Mouse (Mus musculus) brain, embryonic 14.5 days (tissue): ENCODE measurements around the gene Tln2. TPM values are rescaled to one million over a fixed set of nuclear protein-coding genes. Genes with fewer than 3 reads are reported as not detected.

Source experiments
- DNase-seq: peaks from one replicate; pipeline ENCODE4 v3.0.0-alpha.2; 2011; ENCODE audit warnings: low read depth
- CTCF ChIP-seq: fragments of 200-500 bp; IDR thresholded peaks from 2 replicates; pipeline ENCODE4 v1.5.1; 2012; ENCODE audit warnings: inconsistent platforms, mild to moderate bottlenecking, moderate library complexity, borderline replicate concordance; ENCODE audit not compliant: insufficient read depth, insufficient read length; ENCODE audit errors: extremely low read depth
- POLR2A ChIP-seq: fragments of 200-500 bp; IDR thresholded peaks from 2 replicates; pipeline ENCODE4 v1.6.1; 2012; ENCODE audit warnings: mild to moderate bottlenecking, inconsistent platforms, borderline replicate concordance; ENCODE audit not compliant: poor library complexity, insufficient read depth, insufficient read length, severe bottlenecking; ENCODE audit errors: extremely low read depth
- polyA plus RNA-seq: library from polyadenylated mRNA; depleted of rRNA; stranded (reverse); fragments of >200 nt; gene quantifications from 2 replicates; pipeline ENCODE4 v1.2.3, GENCODE M21; 2012; rRNA removed

Gene Tln2
- 9.2 and 17.0 TPM in 2 replicates for polyA plus RNA-seq

DNA sequence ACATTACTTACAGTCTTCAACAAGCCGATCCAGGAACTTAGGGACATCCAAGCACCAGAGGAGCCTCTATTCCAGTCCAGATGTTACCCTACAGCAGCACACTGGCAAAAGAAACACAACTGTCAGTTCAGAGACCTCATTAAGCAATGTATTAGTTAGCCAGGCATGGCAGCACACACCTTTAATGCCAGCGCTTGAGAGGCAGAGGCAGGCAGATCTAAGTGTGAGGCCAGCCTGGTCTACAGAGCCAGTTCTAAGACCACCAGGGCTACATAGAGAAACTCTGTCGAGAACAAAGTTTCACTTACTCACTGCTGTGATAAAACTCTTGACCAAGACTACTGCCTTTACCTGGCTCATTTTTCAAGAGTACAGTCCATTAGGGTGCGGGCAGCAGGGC, at the start of gene Tln2:
TSS of gene Tln2 (minus strand) at position 101 of the 400 bp plus-strand sequence.
- DNase-seq, result no peak
- no peak for TF ChIP-seq CTCF
- TF ChIP-seq POLR2A, result no peak

- no peak for TF ChIP-seq CTCF
- TF ChIP-seq POLR2A, result no peak
- DNase-seq, result no peak
Observed at GRCm38 (mm10) chr9:67609226-67609625, 49.7 kb upstream of the Tln2 start.

- peak; percentile 13 for DNase-seq
- TF ChIP-seq POLR2A (no peak), CTCF (no peak)
Observed at GRCm38 (mm10) chr9:67607786-67608366, 48.4 kb upstream of the Tln2 start.

- no peak for TF ChIP-seq CTCF
- TF ChIP-seq POLR2A, result no peak
- DNase-seq, result no peak
Observed at GRCm38 (mm10) chr9:67607268-67607667, 47.8 kb upstream of the Tln2 start.

- TF ChIP-seq POLR2A, result no peak
- TF ChIP-seq CTCF, result no peak
- DNase-seq, result peak; percentile 8
Observed at GRCm38 (mm10) chr9:67605867-67606435, 46.4 kb upstream of the Tln2 start.

DNA sequence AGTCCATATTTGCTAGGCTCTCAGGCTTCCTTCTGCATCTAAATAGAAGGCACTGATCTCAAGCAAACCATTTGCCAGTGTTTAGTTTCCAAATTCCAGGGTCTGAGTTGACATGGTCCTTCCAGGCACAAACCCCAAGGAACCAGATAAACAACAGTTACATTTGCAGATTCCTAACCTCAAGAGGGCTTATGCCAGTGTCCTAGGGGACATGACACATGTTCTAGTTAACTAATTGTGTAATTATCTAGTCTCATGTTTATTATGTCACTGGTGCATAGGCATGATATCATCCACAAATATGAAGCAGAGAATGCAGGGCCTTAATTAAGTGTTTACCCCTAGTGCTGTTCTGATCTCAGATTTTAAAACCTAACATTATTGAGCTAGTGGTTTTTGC, 45.4 kb upstream of the Tln2 start:
- no peak for DNase-seq
- TF ChIP-seq POLR2A (no peak), CTCF (no peak)

DNA sequence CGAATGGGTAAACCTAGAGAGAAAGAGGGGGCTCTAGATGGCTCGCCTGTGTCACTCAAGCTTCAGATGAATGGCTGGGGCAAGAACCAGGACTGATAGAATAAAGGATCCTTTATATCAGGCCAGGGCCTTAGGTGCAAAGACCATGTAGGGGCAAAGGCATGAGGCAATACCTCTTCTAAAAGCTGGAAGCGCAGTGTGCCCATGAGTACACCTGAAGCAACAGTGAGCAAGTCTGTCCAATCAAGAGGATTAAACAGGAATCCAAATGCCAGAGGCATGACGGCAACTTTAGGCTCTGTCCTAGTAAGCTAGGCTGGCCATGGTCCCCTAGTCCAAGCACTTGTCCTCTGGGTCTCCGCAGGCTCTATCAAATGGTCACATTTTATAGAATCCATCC, 42.8 kb upstream of the Tln2 start:
- no peak for DNase-seq
- TF ChIP-seq POLR2A (no peak), CTCF (no peak)

DNA sequence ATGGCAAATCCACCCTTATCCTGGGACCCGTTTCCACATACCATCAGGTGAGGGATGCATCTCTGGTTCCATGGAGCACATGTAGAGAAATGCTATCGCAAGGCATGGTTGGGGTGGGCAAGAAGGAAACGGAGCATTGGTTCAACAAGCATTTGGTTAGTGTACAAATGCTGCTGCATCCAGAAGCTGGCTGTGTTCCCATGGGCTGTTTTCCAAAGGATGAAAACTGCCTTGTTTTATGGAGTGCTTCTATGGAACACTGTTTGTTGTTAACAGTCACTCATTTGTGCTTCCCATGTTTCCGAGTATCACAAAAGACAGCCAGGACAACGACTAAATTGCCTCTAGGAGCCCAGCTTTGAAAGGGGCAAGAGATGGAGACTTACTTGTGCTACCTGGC, 35.7 kb upstream of the Tln2 start:
- TF ChIP-seq CTCF, result no peak
- TF ChIP-seq POLR2A, result no peak
- peak; percentile 21 for DNase-seq

DNA sequence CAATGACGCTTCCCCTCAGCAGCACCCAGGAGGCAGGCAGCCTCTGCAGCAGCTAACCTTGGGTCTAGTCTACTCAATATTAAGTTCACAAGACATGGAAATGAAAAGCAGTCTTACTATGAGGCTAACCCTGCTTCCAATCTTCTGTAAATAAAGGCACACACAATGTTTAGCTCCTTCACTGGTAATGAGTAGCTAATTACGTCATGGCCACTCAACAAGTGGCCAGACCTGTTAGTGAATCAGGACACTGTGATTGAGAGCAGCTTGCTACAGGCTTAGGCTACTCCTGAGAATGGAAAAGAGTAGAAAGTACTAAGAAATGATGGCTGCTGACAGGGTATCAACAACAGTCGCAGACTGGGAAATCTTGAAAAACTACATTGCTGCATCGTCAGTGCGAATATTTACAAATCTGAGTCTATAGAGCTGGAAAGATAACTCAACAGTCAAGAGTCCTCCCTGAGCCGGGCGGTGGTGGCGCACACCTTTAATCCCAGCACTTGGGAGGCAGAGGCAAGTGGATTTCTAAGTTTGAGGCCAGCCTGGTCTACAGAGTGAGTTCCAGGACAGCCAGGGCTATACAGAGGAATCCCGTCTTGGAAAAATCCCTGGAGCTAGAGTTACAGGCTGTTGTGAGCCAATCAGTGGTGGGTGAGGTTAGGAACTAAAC, 34.1 kb upstream of the Tln2 start:
- TF ChIP-seq POLR2A, result no peak
- TF ChIP-seq CTCF, result no peak
- DNase-seq, result no peak

DNA sequence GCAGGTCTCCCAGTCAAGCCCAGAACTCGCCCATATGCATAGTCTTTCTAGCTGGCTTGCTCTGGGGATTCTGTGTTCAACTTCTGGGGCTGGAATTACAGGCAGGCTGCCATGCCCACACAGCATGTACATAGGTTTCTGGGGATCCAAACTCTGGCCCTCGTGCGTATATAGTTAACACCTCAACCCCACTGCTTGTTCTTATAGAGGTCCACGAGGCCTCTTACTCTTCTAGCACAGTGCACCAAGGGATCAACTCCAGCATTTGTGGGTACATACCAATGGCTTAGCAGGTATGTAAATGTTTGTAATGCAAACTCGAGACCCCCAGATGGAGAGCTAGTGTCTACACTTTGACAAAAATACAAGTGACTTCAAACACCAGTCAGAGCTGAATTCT, 33.2 kb upstream of the Tln2 start:
- TF ChIP-seq POLR2A, result no peak
- TF ChIP-seq CTCF, result no peak
- no peak for DNase-seq

DNA sequence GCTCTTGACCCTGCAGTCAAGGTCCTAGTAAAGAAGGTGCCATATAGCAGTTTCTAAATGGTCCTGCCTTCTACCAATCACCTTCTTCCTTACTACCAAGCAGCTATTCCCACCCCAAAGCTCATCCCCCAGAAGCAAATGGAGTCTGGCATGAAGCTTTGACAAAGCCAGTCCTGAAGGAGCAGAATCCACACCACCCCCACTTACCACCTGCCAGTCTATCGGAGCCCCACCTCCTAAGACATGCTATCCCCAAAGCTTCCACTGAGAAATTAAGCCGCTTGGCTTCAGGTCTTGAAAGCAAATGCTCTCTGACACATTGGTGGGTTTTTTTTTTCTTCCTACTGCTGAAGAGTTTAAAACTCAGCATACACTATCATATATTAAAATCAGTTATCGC, 27.6 kb upstream of the Tln2 start:
- TF ChIP-seq POLR2A (no peak), CTCF (no peak)
- peak; percentile 22 for DNase-seq

DNA sequence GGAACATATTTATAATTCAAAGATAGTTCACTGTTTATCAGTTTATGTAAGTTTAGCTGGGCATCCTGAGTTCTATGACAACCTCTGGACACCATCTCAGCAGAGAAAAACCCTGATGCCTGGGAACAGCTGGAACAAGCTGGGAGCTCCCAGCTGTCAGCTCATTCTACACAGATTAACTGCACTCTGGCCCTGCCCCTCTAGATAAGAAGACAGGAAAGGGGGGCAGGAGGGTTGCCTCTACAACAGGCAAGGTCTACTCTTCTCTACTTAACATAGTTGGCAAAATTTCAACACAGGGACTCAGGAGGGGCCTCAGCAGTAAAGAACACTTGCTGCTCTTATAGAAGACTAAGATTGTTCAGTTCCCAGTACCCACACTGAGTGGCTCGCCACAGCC, 27.0 kb upstream of the Tln2 start:
- no peak for DNase-seq
- TF ChIP-seq POLR2A, result no peak
- no peak for TF ChIP-seq CTCF
